Mouse (Mus musculus) heart, postnatal 0 days (tissue): ENCODE measurements at regions not wholly inside any gene's neighbourhood (a gene's known extent, or its start where the extent isn't known, plus 50 kb on each side); places are given as distances from the start of the nearest gene placed in this dataset.

Experiments used
- CTCF ChIP-seq: IDR thresholded peaks from 2 replicates; pipeline ENCODE4 v1.5.1; 2016; ENCODE audit warnings: antibody characterized with exemption, control low read depth, low read depth
- EP300 ChIP-seq: IDR thresholded peaks from 2 replicates; pipeline ENCODE4 v1.6.1; 2016; ENCODE audit warnings: antibody characterized with exemption, low read depth

DNA sequence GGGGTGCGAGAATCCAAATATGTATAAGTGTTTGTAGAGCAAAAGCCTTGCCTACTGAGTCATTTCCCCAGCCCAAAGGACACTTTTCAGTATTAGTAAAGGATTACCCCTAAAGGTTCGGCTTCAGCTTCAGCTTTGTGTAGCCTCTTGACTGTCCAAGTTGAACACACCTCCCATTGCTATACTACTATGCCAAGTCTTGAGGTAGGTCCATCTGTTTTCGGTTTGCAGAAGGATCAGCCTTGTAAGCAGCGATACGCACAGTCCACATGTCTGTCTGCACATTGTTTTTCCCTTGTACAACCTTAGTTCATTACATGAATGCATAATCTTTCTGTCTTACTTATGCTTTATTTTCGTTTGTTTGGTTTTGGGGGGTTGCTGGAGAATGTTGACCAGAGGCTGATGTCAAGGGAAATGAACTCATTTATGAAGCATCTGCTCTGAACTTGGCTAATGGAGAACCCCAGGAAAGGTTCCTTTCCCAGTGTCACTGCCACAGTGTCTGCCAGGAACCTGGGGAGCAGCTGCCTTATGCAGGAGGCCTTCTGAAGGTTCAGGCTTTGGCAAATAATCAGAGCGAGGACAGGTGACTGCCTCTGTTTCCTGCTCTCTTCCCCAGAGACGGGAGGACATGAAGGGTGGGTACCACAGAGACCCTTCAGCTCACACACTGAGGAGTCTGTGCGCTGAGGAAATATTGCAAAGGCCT is 594.8 kb downstream of the Tmem114 start:
- TF ChIP-seq CTCF (no peak), EP300 (no peak)
